20 mouse cellular contexts compared by ENCODE assay signal in genomic region chr14:76913850-76914249, GRCm38 (mm10).
DNase-seq lines count a peak whose midpoint lies in the region; ATAC-seq and TF ChIP-seq lines count a peak whose summit lies in the region.
"Had no signal": no experiment of that assay in that cellular context is flagged by ENCODE, and none has a peak within 500 bp of the region (broad histone marks: within the 10 kb centered on the region; RNA-seq: fewer than 3 reads in every experiment).

No protein-coding gene starts in this region.

- TF ChIP-seq CTCF in kidney, postnatal 0 days (IDR thresholded peaks at IDR 0.05; ENCODE audit: low read depth) = no peak
- no peak for TF ChIP-seq CTCF in bone marrow macrophage, adult 2 months (IDR thresholded peaks at IDR 0.05; ENCODE audit: low read depth, low read length)

- no peak for DNase-seq in heart, adult 8-10 months (ENCODE audit: low spot score)
- no peak for DNase-seq in kidney, postnatal 0 days (ENCODE audit: low spot score)
- DNase-seq in kidney, postnatal 14 days = no peak
- DNase-seq in thymus, postnatal 10 days (ENCODE audit: low spot score in 2 of 2) = no peak
- DNase-seq: adrenal gland, postnatal 14 days; cerebellum, adult 11-12 months; cerebellum, postnatal 14 days; heart, adult 2 months; heart, postnatal 14 days; layer of hippocampus, postnatal 36 days; thymus, postnatal 36 days had no signal

- no peak overlapping the region for H3K9ac ChIP-seq in heart, embryonic 13.5 days
- H3K9ac ChIP-seq in kidney, postnatal 0 days (ENCODE audit: low read depth, low read length) = no peak overlapping the region
- H3K9ac ChIP-seq: forebrain, embryonic 12.5 days; hindbrain, embryonic 14.5 days; limb, embryonic 13.5 days; liver, embryonic 14.5 days; midbrain, embryonic 13.5 days had no signal

- no peak for ATAC-seq in heart, embryonic 13.5 days (ENCODE audit: extremely low read depth, insufficient number of reproducible peaks, low FRiP score, low TSS enrichment)
- ATAC-seq in kidney, postnatal 0 days (replicated peaks; ENCODE audit: low FRiP score, low read depth) = no peak
- ATAC-seq in granulocyte monocyte progenitor cell, adult 5-6 weeks (replicated peaks; ENCODE audit: poor library complexity, severe bottlenecking) = peak; percentile 87
- ATAC-seq: midbrain, embryonic 13.5 days had no signal

- no peak for TF ChIP-seq POLR2A in bone marrow macrophage, adult 2 months (IDR thresholded peaks at IDR 0.05; ENCODE audit: borderline replicate concordance, low read depth, low read length)

- WGBS in heart, embryonic 13.5 days = 86% methylated on average over 3 of the region's 3 CpGs
- 79% methylated on average over 3 of the region's 3 CpGs for WGBS in kidney, postnatal 0 days

- H3K4me2 ChIP-seq in heart, embryonic 13.5 days = no peak overlapping the region
- H3K4me2 ChIP-seq in kidney, postnatal 0 days (ENCODE audit: low read length) = no peak overlapping the region
- H3K4me2 ChIP-seq: forebrain, embryonic 12.5 days; hindbrain, embryonic 14.5 days; limb, embryonic 13.5 days; midbrain, embryonic 13.5 days had no signal

- H3K9me3 ChIP-seq in heart, embryonic 13.5 days = no peaks in the 10 kb centered on the region
- H3K9me3 ChIP-seq in kidney, postnatal 0 days (replicated peaks; ENCODE audit: low read length) = no peaks in the 10 kb centered on the region
- H3K9me3 ChIP-seq: forebrain, embryonic 12.5 days; limb, embryonic 13.5 days; midbrain, embryonic 13.5 days had no signal

- no peaks in the 10 kb centered on the region for H3K27me3 ChIP-seq in heart, embryonic 13.5 days (replicated peaks)
- no peaks in the 10 kb centered on the region for H3K27me3 ChIP-seq in kidney, postnatal 0 days (ENCODE audit: insufficient read depth, low read length)
- H3K27me3 ChIP-seq: forebrain, embryonic 12.5 days; limb, embryonic 13.5 days; midbrain, embryonic 13.5 days had no signal

- H3K36me3 ChIP-seq in heart, embryonic 13.5 days = no peaks in the 10 kb centered on the region
- H3K36me3 ChIP-seq in kidney, postnatal 0 days (ENCODE audit: insufficient read depth, low read length) = no peaks in the 10 kb centered on the region
- H3K36me3 ChIP-seq: forebrain, embryonic 12.5 days; limb, embryonic 13.5 days; midbrain, embryonic 13.5 days had no signal

- H3K27ac ChIP-seq in heart, embryonic 13.5 days (replicated peaks) = peak overlapping the region; percentile 48
- peak overlapping the region; percentile 77; the same call in 1 of the 2 replicates for H3K27ac ChIP-seq in kidney, postnatal 0 days
- H3K27ac ChIP-seq in bone marrow macrophage, adult 2 months (ENCODE audit: insufficient read depth, low read depth, low read length) = peak overlapping the region; percentile 13; the same call in 1 of the 2 replicates
- H3K27ac ChIP-seq: forebrain, embryonic 12.5 days; heart, adult 2 months; hindbrain, embryonic 14.5 days; limb, embryonic 13.5 days; liver, embryonic 14.5 days; midbrain, embryonic 13.5 days had no signal

- H3K4me1 ChIP-seq in heart, embryonic 13.5 days = peaks cover 40% of the 10 kb centered on the region
- H3K4me1 ChIP-seq in kidney, postnatal 0 days (replicated peaks; ENCODE audit: insufficient read depth, low read length) = peaks cover 10% of the 10 kb centered on the region
- H3K4me1 ChIP-seq in bone marrow macrophage, adult 2 months (ENCODE audit: control insufficient read depth, insufficient read depth, low read length) = peaks cover 25% of the 10 kb centered on the region
- H3K4me1 ChIP-seq: forebrain, embryonic 12.5 days; midbrain, embryonic 13.5 days had no signal

- no peak overlapping the region for H3K4me3 ChIP-seq in heart, embryonic 13.5 days
- no peak overlapping the region for H3K4me3 ChIP-seq in kidney, postnatal 0 days (replicated peaks; ENCODE audit: low read depth, low read length)
- no peak overlapping the region for H3K4me3 ChIP-seq in bone marrow macrophage, adult 2 months (ENCODE audit: insufficient read depth, low read length)
- H3K4me3 ChIP-seq: forebrain, embryonic 12.5 days; heart, adult 2 months; limb, embryonic 13.5 days; midbrain, embryonic 13.5 days; myocyte had no signal

Comparison
In these comparisons a context has a peak if more than half of its experiments do, and no peak if none do; other contexts are left out.
1. H3K27ac ChIP-seq: peak in every context shown above with its lines; median percentile 77 in kidney, postnatal 0 days; 48 in heart, embryonic 13.5 days; 13 in bone marrow macrophage, adult 2 months.